Mouse (Mus musculus) stomach, embryonic 15.5 days (tissue): ENCODE measurements at regions not wholly inside any gene's neighbourhood (a gene's known extent, or its start where the extent isn't known, plus 50 kb on each side); places are given as distances from the start of the nearest gene placed in this dataset.

Experiments
- ATAC-seq: fragments of 200-750 bp; cut with Nextera tagmentation; 2 replicates; pipeline ENCODE4 v1.8.0; 2017; ENCODE audit warnings: low read depth, moderate number of reproducible peaks, moderate TSS enrichment; ENCODE audit not compliant: insufficient read depth, low FRiP score
- H3K27ac ChIP-seq: fragments of 300-500 bp; sonication (generic); 2 replicates; pipeline ENCODE4 v1.5.1; 2015; ENCODE audit warnings: mild to moderate bottlenecking, inconsistent platforms
- H3K27me3 ChIP-seq: fragments of 300-500 bp; sonication (generic); replicated peaks from 2 replicates; pipeline ENCODE4 v1.6.1; 2015; ENCODE audit warnings: inconsistent platforms
- H3K36me3 ChIP-seq: fragments of 300-500 bp; sonication (generic); 2 replicates; pipeline ENCODE4 v1.6.1; 2015; ENCODE audit warnings: inconsistent platforms
- H3K4me1 ChIP-seq: fragments of 300-500 bp; sonication (generic); 2 replicates; pipeline ENCODE4 v1.6.1; 2015; ENCODE audit warnings: inconsistent platforms
- H3K4me2 ChIP-seq: fragments of 300-500 bp; sonication (generic); 2 replicates; pipeline ENCODE4 v1.6.1; 2015; ENCODE audit warnings: mild to moderate bottlenecking, inconsistent platforms
- H3K4me3 ChIP-seq: fragments of 300-500 bp; sonication (generic); replicated peaks from 2 replicates; pipeline ENCODE4 v1.5.1; 2015; ENCODE audit warnings: inconsistent platforms
- H3K9ac ChIP-seq: fragments of 300-500 bp; sonication (generic); 2 replicates; pipeline ENCODE4 v1.6.1; 2015; ENCODE audit warnings: inconsistent platforms
- H3K9me3 ChIP-seq: fragments of 300-500 bp; sonication (generic); 2 replicates; pipeline ENCODE4 v1.6.1; 2016; ENCODE audit warnings: inconsistent platforms
- WGBS: fragments of 180-500 bp; shearing (Covaris S2); methylation state at CpG from one replicate; pipeline ENCODE4 v1.1.7; 2015; 5-methylcytosine and 5-hydroxymethylcytosine counted together

- Histone ChIP-seq H3K9ac (no peak overlapping the region), H3K4me1 (peaks cover 4% of the 10 kb centered on the region; the same call in 1 of the 2 replicates), H3K9me3 (no peaks in the 10 kb centered on the region), H3K4me2 (no peak overlapping the region), H3K4me3 (no peak overlapping the region), H3K36me3 (no peaks in the 10 kb centered on the region), H3K27ac (no peak overlapping the region), H3K27me3 (no peaks in the 10 kb centered on the region)
- WGBS: 89% methylated on average over 8 of the region's 8 CpGs
- ATAC-seq: no peak
Observed at GRCm38 (mm10) chr6:50885771-50886360, 231.6 kb upstream of the Npvf start.

- no peaks in the 10 kb centered on the region; the same call in 1 of the 2 replicates for H3K27me3 ChIP-seq
- H3K9me3 ChIP-seq: no peaks in the 10 kb centered on the region
- 17% methylated on average over 25 of the region's 25 CpGs for WGBS
- no peak overlapping the region for H3K9ac ChIP-seq
- peak overlapping the region; percentile 42 for H3K4me2 ChIP-seq
- no peak overlapping the region for H3K4me3 ChIP-seq
- H3K27ac ChIP-seq: peak overlapping the region; percentile 31; the same call in 1 of the 2 replicates
- peaks cover 6% of the 10 kb centered on the region; the same call in 1 of the 2 replicates for H3K4me1 ChIP-seq
- no peaks in the 10 kb centered on the region for H3K36me3 ChIP-seq
- peak; percentile 92 for ATAC-seq
Observed at GRCm38 (mm10) chr6:50890370-50891204, 236.3 kb upstream of the Npvf start.

GRCm38 (mm10) chr6:50891205-50891526 is 236.9 kb upstream of the Npvf start:
- peak overlapping the region; percentile 42 for H3K4me2 ChIP-seq
- ATAC-seq: no peak
- H3K4me1 ChIP-seq: peaks cover 6% of the 10 kb centered on the region; the same call in 1 of the 2 replicates
- no peak overlapping the region for H3K9ac ChIP-seq
- no peak overlapping the region for H3K4me3 ChIP-seq
- peak overlapping the region; percentile 31; the same call in 1 of the 2 replicates for H3K27ac ChIP-seq
- no peaks in the 10 kb centered on the region; the same call in 1 of the 2 replicates for H3K27me3 ChIP-seq
- WGBS: 49% methylated on average over 3 of the region's 3 CpGs
- H3K9me3 ChIP-seq: no peaks in the 10 kb centered on the region
- H3K36me3 ChIP-seq: no peaks in the 10 kb centered on the region

- Histone ChIP-seq H3K4me1 (no peaks in the 10 kb centered on the region), H3K9ac (no peak overlapping the region), H3K9me3 (no peaks in the 10 kb centered on the region), H3K4me3 (no peak overlapping the region), H3K27me3 (no peaks in the 10 kb centered on the region), H3K27ac (no peak overlapping the region), H3K36me3 (no peaks in the 10 kb centered on the region), H3K4me2 (no peak overlapping the region)
- ATAC-seq: no peak
- WGBS: 93% methylated on average over 3 of the region's 3 CpGs
Observed at GRCm38 (mm10) chr6:50898792-50899191, 244.6 kb upstream of the Npvf start.

GRCm38 (mm10) chr6:50915166-50916030 is 261.2 kb upstream of the Npvf start:
- H3K36me3 ChIP-seq: no peaks in the 10 kb centered on the region
- WGBS: 56% methylated on average over 8 of the region's 8 CpGs
- H3K4me3 ChIP-seq: no peak overlapping the region
- H3K27ac ChIP-seq: peak overlapping the region; percentile 26; the same call in 1 of the 2 replicates
- no peaks in the 10 kb centered on the region for H3K4me1 ChIP-seq
- H3K9ac ChIP-seq: no peak overlapping the region
- H3K4me2 ChIP-seq: no peak overlapping the region
- no peak for ATAC-seq
- no peaks in the 10 kb centered on the region for H3K9me3 ChIP-seq
- H3K27me3 ChIP-seq: no peaks in the 10 kb centered on the region

GRCm38 (mm10) chr6:50918248-50918647 is 264.0 kb upstream of the Npvf start:
- Histone ChIP-seq H3K36me3 (no peaks in the 10 kb centered on the region), H3K27ac (no peak overlapping the region), H3K4me3 (no peak overlapping the region), H3K9me3 (no peaks in the 10 kb centered on the region), H3K27me3 (no peaks in the 10 kb centered on the region), H3K4me2 (no peak overlapping the region), H3K4me1 (no peaks in the 10 kb centered on the region), H3K9ac (no peak overlapping the region)
- no peak for ATAC-seq
- whole genome bisulfite sequencing: 62% methylated on average over 3 of the region's 3 CpGs

- no peak overlapping the region for H3K4me3 ChIP-seq
- H3K4me1 ChIP-seq: no peaks in the 10 kb centered on the region
- H3K36me3 ChIP-seq: no peaks in the 10 kb centered on the region
- H3K9ac ChIP-seq: no peak overlapping the region
- 89% methylated on average over 3 of the region's 3 CpGs for WGBS
- H3K27me3 ChIP-seq: no peaks in the 10 kb centered on the region
- no peak overlapping the region for H3K4me2 ChIP-seq
- no peak for ATAC-seq
- no peaks in the 10 kb centered on the region for H3K9me3 ChIP-seq
- no peak overlapping the region for H3K27ac ChIP-seq
Observed at GRCm38 (mm10) chr6:50922235-50922634, 268.0 kb upstream of the Npvf start.

GRCm38 (mm10) chr6:50924571-50924970 is 270.3 kb upstream of the Npvf start:
- Histone ChIP-seq H3K4me3 (no peak overlapping the region), H3K9ac (no peak overlapping the region)

GRCm38 (mm10) chr6:50924998-50925397 is 270.8 kb upstream of the Npvf start:
- H3K4me1 ChIP-seq: no peaks in the 10 kb centered on the region
- ATAC-seq: no peak
- H3K27ac ChIP-seq: no peak overlapping the region
- H3K36me3 ChIP-seq: no peaks in the 10 kb centered on the region
- H3K4me3 ChIP-seq: no peak overlapping the region
- 0 out of 2 replicates have a peak, but pooled peaks cover 5% of the 10 kb centered on the region for H3K27me3 ChIP-seq
- 27% methylated on average over 7 of the region's 7 CpGs for WGBS
- H3K9ac ChIP-seq: no peak overlapping the region
- H3K4me2 ChIP-seq: no peak overlapping the region
- no peaks in the 10 kb centered on the region for H3K9me3 ChIP-seq

More at GRCm38 (mm10) chr6:50924571-50924970, 270.3 kb upstream of the Npvf start:
- H3K9me3 ChIP-seq: no peaks in the 10 kb centered on the region
- WGBS: 35% methylated on average over 5 of the region's 5 CpGs
- H3K4me1 ChIP-seq: no peaks in the 10 kb centered on the region
- no peak overlapping the region for H3K27ac ChIP-seq
- no peaks in the 10 kb centered on the region for H3K36me3 ChIP-seq
- 0 out of 2 replicates have a peak, but pooled peaks cover 5% of the 10 kb centered on the region for H3K27me3 ChIP-seq
- H3K4me2 ChIP-seq: no peak overlapping the region
- ATAC-seq: no peak

- H3K9ac ChIP-seq: no peak overlapping the region
- H3K36me3 ChIP-seq: no peaks in the 10 kb centered on the region
- H3K4me2 ChIP-seq: no peak overlapping the region
- H3K4me1 ChIP-seq: no peaks in the 10 kb centered on the region
- no peak overlapping the region for H3K27ac ChIP-seq
- no peaks in the 10 kb centered on the region for H3K9me3 ChIP-seq
- 85% methylated on average over 1 of the region's 1 CpGs for WGBS
- H3K27me3 ChIP-seq: 0 out of 2 replicates have a peak, but pooled peaks cover 5% of the 10 kb centered on the region
- no peak overlapping the region for H3K4me3 ChIP-seq
- ATAC-seq: no peak
Observed at GRCm38 (mm10) chr6:50926313-50926712, 272.1 kb upstream of the Npvf start.

- H3K9ac ChIP-seq: no peak overlapping the region
- H3K27ac ChIP-seq: no peak overlapping the region
- H3K4me3 ChIP-seq: no peak overlapping the region
- no peaks in the 10 kb centered on the region for H3K9me3 ChIP-seq
- no peaks in the 10 kb centered on the region for H3K4me1 ChIP-seq
- no peak overlapping the region for H3K4me2 ChIP-seq
- ATAC-seq: no peak
- H3K27me3 ChIP-seq: 0 out of 2 replicates have a peak, but pooled peaks cover 5% of the 10 kb centered on the region
- WGBS: 66% methylated on average over 9 of the region's 9 CpGs
- H3K36me3 ChIP-seq: no peaks in the 10 kb centered on the region
Observed at GRCm38 (mm10) chr6:50929503-50929902, 275.3 kb upstream of the Npvf start.
